Mouse (Mus musculus) stomach, postnatal 0 days (tissue): ENCODE measurements around the gene Krr1.

ENCODE experiments used
- CTCF ChIP-seq: IDR thresholded peaks from 2 replicates; pipeline ENCODE4 v1.5.1; 2016; ENCODE audit warnings: antibody characterized with exemption, low read depth, mild to moderate bottlenecking, moderate library complexity
- EP300 ChIP-seq: optimal IDR thresholded peaks from 2 replicates; pipeline ENCODE3; 2016; ENCODE audit warnings: antibody characterized with exemption

GRCm38 (mm10) chr10:112023585-112023984, 51.1 kb downstream of the Krr1 start:
- TF ChIP-seq CTCF (no peak), EP300 (no peak)
